Mouse (Mus musculus): ENCODE measurements around the gene Ociad2.

- TF ChIP-seq CTCF (IDR thresholded peaks at IDR 0.05) (no peak), EP300 (IDR thresholded peaks at IDR 0.05; ENCODE audit: insufficient read depth, low read depth, low read length) (no peak), POLR2A (IDR thresholded peaks at IDR 0.05; ENCODE audit: insufficient read depth, low read depth, low read length) (no peak)
Observed at GRCm38 (mm10) chr5:73313591-73313990, 27.2 kb downstream of the Ociad2 start.

Data from heart, adult 2 months (tissue).